Mouse (Mus musculus) gastrocnemius, adult 2 months (tissue): ENCODE data around the gene Pofut1. TPM values are rescaled to one million over a fixed set of nuclear protein-coding genes. Genes with fewer than 3 reads are reported as not detected.

Source experiments
- DNase-seq: peaks from one replicate; pipeline ENCODE4 v3.0.0; 2022
- H3K27ac ChIP-seq: fragments of 200-600 bp; 2 replicates; pipeline ENCODE4 v1.8.1; 2022; ENCODE audit warnings: mild to moderate bottlenecking
- H3K4me3 ChIP-seq: fragments of 200-600 bp; 2 replicates; pipeline ENCODE4 v1.8.1; 2022; ENCODE audit warnings: mild to moderate bottlenecking, moderate library complexity
- CTCF ChIP-seq: fragments of 200-600 bp; IDR thresholded peaks from 2 replicates; pipeline ENCODE4 v1.8.1; 2022; ENCODE audit warnings: antibody characterized with exemption, mild to moderate bottlenecking, moderate library complexity
- intact Hi-C: fragments of 180-260 bp; cut with DNase I; formaldehyde crosslinking; loops from one replicate; pipeline ENCODE4 v1.15.1; 2025
- total RNA-seq, 2 experiments: library from RNA; stranded (reverse); gene quantifications; 2 replicates each; pipeline ENCODE4 v1.2.3; 2021

Gene Pofut1
- total RNA-seq, 2 experiments from 2014 or later, result 7.6 to 13.2 TPM

GRCm38 (mm10) chr2:153221620-153222019 is 19.7 kb upstream of the Pofut1 start:
- DNase-seq, result no peak
- intact Hi-C loops, result no loop called here
- H3K27ac ChIP-seq, result no peak overlapping the region
- no peak overlapping the region for H3K4me3 ChIP-seq
- no peak for TF ChIP-seq CTCF

GRCm38 (mm10) chr2:153222130-153222529 is 19.2 kb upstream of the Pofut1 start:
- H3K27ac ChIP-seq, result no peak overlapping the region
- no peak overlapping the region for H3K4me3 ChIP-seq
- intact Hi-C loops, result no loop called here
- TF ChIP-seq CTCF, result no peak
- no peak for DNase-seq

DNA sequence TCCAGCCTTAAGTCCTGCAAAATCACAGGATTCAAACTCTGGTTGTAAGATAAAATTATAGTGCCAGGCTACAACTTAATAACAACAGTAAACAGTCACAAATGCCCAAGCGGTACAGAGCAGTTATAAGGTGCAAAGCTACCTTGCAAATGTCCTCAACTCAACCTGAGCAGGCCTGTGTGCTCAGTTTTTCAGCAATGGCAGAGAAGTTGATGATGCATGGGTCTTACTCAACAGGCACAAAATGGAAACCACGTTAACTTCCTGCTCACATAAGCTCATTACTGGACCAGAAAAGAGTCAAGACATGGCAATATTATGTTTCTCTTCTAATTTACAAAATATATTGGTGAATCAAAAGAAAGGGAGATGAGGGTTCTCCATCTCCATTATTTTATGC is 18.8 kb upstream of the Pofut1 start:
- TF ChIP-seq CTCF, result no peak
- Histone ChIP-seq H3K4me3 (no peak overlapping the region), H3K27ac (no peak overlapping the region)
- no peak for DNase-seq
- intact Hi-C loops, result no loop called here

- peak; percentile 42 for DNase-seq
- H3K27ac ChIP-seq, result peak within 1 kb of the TSS; percentile 82
- H3K4me3 ChIP-seq, result peak within 1 kb of the TSS; percentile 83
- no peak for TF ChIP-seq CTCF
- intact Hi-C loops, result no loop called here
These were observed 16.3 kb upstream of the Pofut1 start, which contains the start of gene Tspyl3 for GRCm38 (mm10) chr2:153224946-153225594. Gene Tspyl3 (minus strand): TSS chr2:153225441.

GRCm38 (mm10) chr2:153225595-153225953 is 15.8 kb upstream of the Pofut1 start:
- TF ChIP-seq CTCF, result no peak
- peak overlapping the region; percentile 82 for H3K27ac ChIP-seq
- DNase-seq, result no peak
- H3K4me3 ChIP-seq, result peak overlapping the region; percentile 83
- intact Hi-C loops, result no loop called here

GRCm38 (mm10) chr2:153227959-153228358 is 13.4 kb upstream of the Pofut1 start:
- intact Hi-C loops, result no loop called here
- TF ChIP-seq CTCF, result no peak
- Histone ChIP-seq H3K4me3 (no peak overlapping the region), H3K27ac (no peak overlapping the region)
- DNase-seq, result no peak

DNA sequence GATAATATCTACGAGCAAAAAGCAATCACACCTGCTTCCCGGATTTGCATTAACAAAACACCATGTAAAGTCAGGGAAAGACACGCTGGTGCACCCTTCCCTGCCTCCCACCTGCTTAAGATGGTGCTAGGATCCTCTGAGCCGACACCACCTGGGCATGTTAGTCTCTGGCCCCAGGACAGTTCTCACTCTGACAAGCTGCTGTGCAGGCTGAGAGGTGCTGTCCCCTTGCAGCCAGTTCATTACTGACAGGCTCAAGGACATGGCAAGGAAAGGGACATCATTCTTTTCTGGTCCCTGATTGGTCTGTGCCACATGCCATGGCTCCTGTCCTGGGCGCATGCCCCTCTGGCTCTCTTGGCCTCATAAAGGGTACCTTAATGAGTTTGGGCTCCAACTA is 12.8 kb upstream of the Pofut1 start:
- intact Hi-C loops, result no loop called here
- H3K4me3 ChIP-seq, result no peak overlapping the region
- no peak overlapping the region for H3K27ac ChIP-seq
- no peak for TF ChIP-seq CTCF
- no peak for DNase-seq

GRCm38 (mm10) chr2:153237193-153237592 is 4.1 kb upstream of the Pofut1 start:
- DNase-seq, result no peak
- peak overlapping the region; percentile 93; the same call in 1 of the 2 replicates for H3K27ac ChIP-seq
- no peak overlapping the region for H3K4me3 ChIP-seq
- intact Hi-C loops, result no loop called here
- no peak for TF ChIP-seq CTCF

- Histone ChIP-seq H3K4me3 (peak overlapping the region; percentile 13), H3K27ac (peak overlapping the region; percentile 93; the same call in 1 of the 2 replicates)
- DNase-seq, result no peak
- no peak for TF ChIP-seq CTCF
- intact Hi-C loops, result no loop called here
These were observed 3.4 kb upstream of the Pofut1 start for GRCm38 (mm10) chr2:153237891-153238290.

- no peak for TF ChIP-seq CTCF
- H3K27ac ChIP-seq, result peak overlapping the region; percentile 93
- no peak for DNase-seq
- no peak overlapping the region for H3K4me3 ChIP-seq
- intact Hi-C loops, result no loop called here
These were observed 2.9 kb upstream of the Pofut1 start for GRCm38 (mm10) chr2:153238406-153238805.

DNA sequence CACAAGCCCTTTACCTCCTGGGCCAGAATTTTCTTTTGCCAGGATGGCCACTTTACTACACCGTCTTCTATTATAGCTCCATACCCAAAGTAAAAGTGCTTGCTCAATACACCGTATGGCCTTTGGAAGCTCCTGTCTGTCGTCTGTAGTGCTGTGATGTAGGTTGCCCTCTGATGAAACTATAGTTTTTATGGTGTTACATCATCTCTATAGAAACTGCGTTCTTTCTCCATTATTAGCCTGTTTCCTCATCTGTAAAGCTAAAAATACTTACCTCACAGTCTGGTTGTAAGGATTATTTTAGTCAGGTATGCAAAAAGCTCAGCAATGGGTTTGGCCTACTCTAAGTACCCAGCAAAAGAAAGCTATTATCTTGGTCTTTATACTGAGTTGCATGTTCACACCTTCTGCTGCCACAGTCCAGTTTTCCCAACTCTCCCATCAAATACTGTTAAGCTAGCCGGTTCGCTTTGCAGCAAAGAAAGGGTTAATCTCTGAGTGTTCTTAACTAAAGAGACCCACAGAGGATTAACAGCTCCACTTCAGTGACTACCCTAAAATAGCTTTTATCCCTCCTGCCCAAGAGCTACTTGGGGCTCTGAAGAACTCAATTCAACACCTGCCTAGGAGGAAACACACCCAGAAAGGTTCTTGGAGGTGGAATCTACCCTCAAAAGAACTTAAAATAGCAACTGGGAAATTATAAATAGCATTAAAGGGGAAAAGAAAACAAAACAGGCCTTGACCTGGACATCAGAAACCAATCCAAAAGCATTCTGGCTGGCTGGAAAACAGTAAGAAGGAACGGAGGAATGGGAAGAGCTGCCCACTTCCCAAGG is 2.1 kb upstream of the Pofut1 start:
- no peak for TF ChIP-seq CTCF
- Histone ChIP-seq H3K27ac (peak overlapping the region; percentile 93), H3K4me3 (peak overlapping the region; percentile 99)
- intact Hi-C loops, result no loop called here
- no peak for DNase-seq

- intact Hi-C loops, result loop anchor here (5.0 kb wide), 3 partner anchors 52 to 107 kb away; partner anchors contain the start of genes Asxl1, Kif3b and Tm9sf4
- peak overlapping the region; percentile 99 for H3K4me3 ChIP-seq
- TF ChIP-seq CTCF, result no peak
- DNase-seq, result no peak
- H3K27ac ChIP-seq, result peak overlapping the region; percentile 93
These were observed 1.4 kb upstream of the Pofut1 start for GRCm38 (mm10) chr2:153239860-153240480.
